Mouse (Mus musculus) hindbrain, embryonic 12.5 days (tissue): ENCODE measurements around the gene Hist2h2aa2. TPM values are rescaled to one million over a fixed set of nuclear protein-coding genes. Genes with fewer than 3 reads are reported as not detected.
"Not testable (repeated sequence)": the region's sequence is repeated elsewhere in the genome, so short reads cannot be mapped to it uniquely, and the experiment has no call there.

Source experiments
- ATAC-seq: fragments of 200-750 bp; cut with Nextera tagmentation; 2 replicates; pipeline ENCODE4 v1.8.0; 2017; ENCODE audit warnings: moderate TSS enrichment; ENCODE audit not compliant: low FRiP score
- H3K27ac ChIP-seq: fragments of 300-500 bp; sonication (generic); 2 replicates; pipeline ENCODE4 v1.5.1; 2016; ENCODE audit warnings: mild to moderate bottlenecking
- H3K27me3 ChIP-seq: fragments of 300-500 bp; sonication (generic); 2 replicates; pipeline ENCODE4 v1.6.1; 2016; ENCODE audit warnings: mild to moderate bottlenecking
- H3K36me3 ChIP-seq: fragments of 300-500 bp; sonication (generic); 2 replicates; pipeline ENCODE4 v1.6.1; 2016; ENCODE audit warnings: mild to moderate bottlenecking
- H3K4me1 ChIP-seq: fragments of 300-500 bp; sonication (generic); 2 replicates; pipeline ENCODE4 v1.6.1; 2016
- H3K4me2 ChIP-seq: fragments of 300-500 bp; sonication (generic); replicated peaks from 2 replicates; pipeline ENCODE4 v1.6.1; 2016; ENCODE audit warnings: mild to moderate bottlenecking
- H3K4me3 ChIP-seq: fragments of 300-500 bp; sonication (generic); 2 replicates; pipeline ENCODE4 v1.5.1; 2016; ENCODE audit warnings: mild to moderate bottlenecking
- H3K9ac ChIP-seq: fragments of 300-500 bp; sonication (generic); 2 replicates; pipeline ENCODE4 v1.6.1; 2016; ENCODE audit warnings: mild to moderate bottlenecking, moderate library complexity
- H3K9me3 ChIP-seq: fragments of 300-500 bp; sonication (generic); replicated peaks from 2 replicates; pipeline ENCODE4 v1.6.1; 2016; ENCODE audit warnings: mild to moderate bottlenecking
- WGBS: fragments of 180-500 bp; shearing (Covaris S2); methylation state at CpG from one replicate; pipeline ENCODE4 v1.1.7; 2016; 5-methylcytosine and 5-hydroxymethylcytosine counted together
- polyA plus RNA-seq: library from polyadenylated mRNA; unstranded; fragments of >200 nt; fragmentation: Nextera tagmentation; extraction: Ambion mirVana; gene quantifications from 2 replicates; pipeline ENCODE4 v1.2.1, GENCODE M21; 2016

The Hist2h2aa2 gene
- polyA plus RNA-seq, 1 experiment from 2014 or later: 72.3 TPM

DNA sequence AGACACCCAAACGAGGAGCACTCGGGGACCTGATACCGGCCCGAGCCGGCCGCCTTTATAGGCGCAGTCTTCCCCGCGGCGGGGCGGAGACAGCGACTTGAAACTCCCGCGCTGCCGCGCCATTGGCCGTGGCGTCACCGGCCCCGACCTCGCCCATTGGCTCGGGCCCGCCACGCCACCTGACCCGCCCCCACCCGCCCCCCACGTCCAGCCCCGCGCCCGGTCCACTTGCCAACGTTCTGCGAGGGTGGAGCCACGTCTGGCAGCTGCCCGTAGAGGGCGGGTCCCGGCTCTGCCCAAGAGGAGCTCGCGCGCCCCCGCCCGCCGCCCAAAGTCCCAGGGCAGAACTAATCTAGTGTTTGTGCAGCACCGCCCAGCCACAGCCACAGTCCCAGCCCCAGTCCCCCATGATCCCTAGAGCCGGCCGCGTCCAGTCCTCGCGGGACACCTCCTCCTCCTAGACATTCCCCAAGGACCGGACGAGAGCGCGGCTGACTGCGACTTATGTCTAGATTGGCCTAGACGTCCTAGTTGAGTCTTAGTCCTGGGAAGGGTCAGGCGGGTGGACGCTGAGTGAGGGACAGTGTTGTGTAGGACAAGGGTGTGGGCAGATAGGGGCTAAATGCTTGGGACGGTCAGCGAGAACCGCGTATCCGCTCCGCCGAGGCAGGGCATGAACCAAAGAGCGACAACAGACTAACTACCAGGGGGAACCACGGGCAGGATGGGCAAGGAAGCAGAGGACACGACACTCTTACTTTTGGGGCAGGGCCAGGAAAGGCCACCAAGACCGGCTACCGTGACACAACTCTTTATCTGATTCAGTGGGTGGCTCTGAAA, 902 bp downstream of the Hist2h2aa2 start, which contains the start of gene Hist2h3c2:
Gene Hist2h3c2, minus strand, starts transcription at position 174 of the 840 bp plus-strand sequence.
- Histone ChIP-seq H3K4me2 (peak within 1 kb of the TSS; percentile 55), H3K9ac (peak within 1 kb of the TSS; percentile 56), H3K27ac (peak within 1 kb of the TSS; percentile 76), H3K4me3 (peak within 1 kb of the TSS; percentile 37), H3K4me1 (peaks cover 17% of the 10 kb centered on the region)
- WGBS: 0% methylated on average over 11 of the region's 68 CpGs
- not testable (repeated sequence) for H3K36me3 ChIP-seq, H3K27me3 ChIP-seq, H3K9me3 ChIP-seq
- peak; percentile 93 for ATAC-seq

DNA sequence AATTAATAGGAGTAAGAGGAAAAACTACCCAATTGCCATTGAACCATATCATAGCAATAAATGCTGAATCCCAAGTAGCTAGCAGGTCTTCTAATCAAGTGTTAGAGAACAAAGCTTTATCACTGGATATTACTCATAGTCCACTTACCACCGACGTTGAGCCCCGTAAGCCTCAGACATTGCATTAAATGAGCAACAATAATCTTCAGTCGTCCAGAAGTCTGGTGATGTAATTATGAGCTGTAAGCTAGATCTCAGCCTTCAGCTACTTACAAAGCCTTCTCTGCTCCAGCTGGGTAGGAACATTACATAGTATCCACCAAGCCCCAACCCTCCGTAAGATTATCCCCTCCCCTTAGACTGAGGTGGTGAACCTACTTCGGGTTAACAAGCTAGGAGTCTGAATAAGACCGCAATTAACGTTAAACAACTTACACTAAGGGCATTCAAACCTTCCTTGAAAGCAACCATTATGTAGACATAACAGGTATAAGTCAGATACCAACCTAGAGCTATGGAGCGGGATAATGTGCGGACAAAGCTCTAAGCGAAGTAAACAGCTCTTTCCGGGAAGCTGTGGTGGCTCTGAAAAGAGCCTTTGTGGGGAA, 2.1 kb downstream of the Hist2h2aa2 start:
- Histone ChIP-seq H3K9ac (peak overlapping the region; percentile 56), H3K27me3 (no peaks in the 10 kb centered on the region), H3K4me3 (peak overlapping the region; percentile 37), H3K4me2 (peak overlapping the region; percentile 55), H3K27ac (peak overlapping the region; percentile 68), H3K36me3 (no peaks in the 10 kb centered on the region), H3K9me3 (no peaks in the 10 kb centered on the region), H3K4me1 (peaks cover 15% of the 10 kb centered on the region)
- WGBS: under 1% methylated on average over 12 of the region's 12 CpGs
- no peak for ATAC-seq

DNA sequence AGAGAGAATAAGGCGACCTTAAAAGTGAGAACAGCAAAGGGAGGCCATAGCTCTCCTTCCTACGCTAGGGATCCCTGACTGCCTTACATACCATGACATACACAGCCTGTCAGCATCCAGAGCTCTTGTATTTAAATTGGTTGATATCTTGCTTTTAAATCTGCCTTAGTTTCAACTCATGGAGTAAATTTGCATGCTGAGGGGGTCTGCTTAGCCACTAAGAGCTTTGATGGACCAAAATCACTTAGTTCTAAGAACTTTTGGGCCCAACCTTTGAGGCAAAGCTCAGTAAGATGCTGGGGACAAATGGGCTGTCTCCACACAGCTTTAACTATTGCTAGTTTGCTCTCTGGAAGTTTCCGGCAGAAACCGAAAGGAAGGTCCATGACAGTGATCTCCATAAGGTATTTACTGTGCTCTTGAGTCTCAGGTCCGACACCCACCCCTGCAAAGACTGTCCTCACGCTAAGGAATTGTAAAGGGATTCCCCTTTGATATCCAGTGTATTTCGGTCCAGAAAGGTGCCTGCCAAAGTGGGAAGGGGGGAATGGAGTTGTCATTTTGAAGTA, 2.7 kb downstream of the Hist2h2aa2 start:
- H3K4me3 ChIP-seq: peak overlapping the region; percentile 37
- no peaks in the 10 kb centered on the region for H3K9me3 ChIP-seq
- H3K36me3 ChIP-seq: no peaks in the 10 kb centered on the region
- peak overlapping the region; percentile 68; the same call in 1 of the 2 replicates for H3K27ac ChIP-seq
- WGBS: 28% methylated on average over 7 of the region's 7 CpGs
- peak overlapping the region; percentile 55 for H3K4me2 ChIP-seq
- H3K27me3 ChIP-seq: no peaks in the 10 kb centered on the region
- no peak for ATAC-seq
- H3K9ac ChIP-seq: peak overlapping the region; percentile 56
- peaks cover 15% of the 10 kb centered on the region for H3K4me1 ChIP-seq

DNA sequence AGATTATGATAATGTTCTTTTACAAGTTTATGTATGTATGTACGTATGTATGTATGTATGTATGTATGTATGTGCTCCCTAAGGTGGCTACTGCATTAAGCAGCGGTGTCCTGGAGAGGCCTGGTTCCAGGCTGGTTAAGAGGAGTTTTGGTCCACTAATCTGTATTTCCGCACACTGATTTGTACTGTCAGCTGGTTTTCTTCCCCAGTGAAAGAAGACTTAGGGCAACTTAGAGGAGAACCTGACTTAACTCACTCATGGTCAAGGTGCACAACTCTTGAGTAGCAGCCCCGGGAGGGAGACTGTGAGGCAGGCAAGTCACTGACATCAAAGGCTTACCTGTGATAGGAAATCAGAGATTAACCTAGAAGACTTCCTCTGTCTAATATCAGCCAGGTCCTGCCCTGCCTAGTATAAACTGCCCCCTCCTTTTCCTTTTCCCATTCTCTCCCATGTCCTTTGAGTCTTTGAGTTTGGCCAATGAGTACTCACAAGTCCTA, 3.2 kb downstream of the Hist2h2aa2 start:
- Histone ChIP-seq H3K27ac (no peak overlapping the region), H3K4me1 (peaks cover 15% of the 10 kb centered on the region), H3K4me3 (peak overlapping the region; percentile 37; the same call in 1 of the 2 replicates), H3K9ac (peak overlapping the region; percentile 56; the same call in 1 of the 2 replicates), H3K4me2 (peak overlapping the region; percentile 55), H3K9me3 (no peaks in the 10 kb centered on the region), H3K27me3 (no peaks in the 10 kb centered on the region), H3K36me3 (no peaks in the 10 kb centered on the region)
- ATAC-seq: no peak
- WGBS: 83% methylated on average over 4 of the region's 4 CpGs

DNA sequence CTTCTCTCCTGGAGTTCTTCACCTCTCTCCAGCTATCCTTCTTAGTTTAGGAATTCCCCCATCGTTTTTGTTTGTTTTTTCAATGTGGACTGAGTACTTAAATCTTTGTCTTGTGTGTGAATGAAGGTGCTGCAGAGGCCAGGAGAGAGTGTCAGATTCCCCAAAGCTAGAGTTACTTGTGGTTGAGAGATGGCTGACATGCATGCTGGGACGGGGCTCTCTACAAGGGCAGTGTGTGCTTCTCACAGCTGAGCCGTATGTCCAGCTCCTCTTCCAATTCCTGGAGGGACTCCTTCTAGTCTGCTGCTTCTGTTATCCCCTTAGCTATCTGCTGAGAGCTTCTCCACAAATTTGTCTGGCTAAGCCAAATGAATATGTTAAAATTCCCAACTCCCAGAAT, 4.2 kb downstream of the Hist2h2aa2 start:
- H3K4me2 ChIP-seq: no peak overlapping the region
- WGBS: 62% methylated on average over 3 of the region's 3 CpGs
- peak overlapping the region; percentile 30; the same call in 1 of the 2 replicates for H3K27ac ChIP-seq
- H3K4me1 ChIP-seq: peaks cover 15% of the 10 kb centered on the region
- H3K9me3 ChIP-seq: no peaks in the 10 kb centered on the region
- H3K4me3 ChIP-seq: no peak overlapping the region
- ATAC-seq: no peak
- no peak overlapping the region for H3K9ac ChIP-seq
- H3K27me3 ChIP-seq: no peaks in the 10 kb centered on the region
- no peaks in the 10 kb centered on the region for H3K36me3 ChIP-seq

DNA sequence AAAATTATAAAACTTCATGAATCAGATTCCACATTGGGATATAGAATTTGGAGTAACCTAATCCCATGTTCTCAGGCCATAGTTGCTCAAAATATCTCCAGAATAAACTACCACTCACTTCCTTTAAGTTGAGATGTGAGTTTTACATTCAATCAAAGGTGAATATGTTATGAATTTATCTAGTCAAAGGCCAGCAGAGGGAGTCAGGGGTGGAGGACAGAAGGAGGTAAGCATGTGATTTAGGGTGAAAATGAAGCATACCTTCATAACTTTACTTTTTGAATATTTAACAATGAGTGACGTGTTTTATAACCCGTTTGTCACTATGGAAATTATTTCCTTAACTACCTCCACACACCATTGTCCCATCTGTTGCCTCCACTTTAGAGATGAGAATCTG, 5.2 kb downstream of the Hist2h2aa2 start:
- Histone ChIP-seq H3K27ac (no peak overlapping the region), H3K4me2 (no peak overlapping the region), H3K9me3 (no peaks in the 10 kb centered on the region), H3K27me3 (no peaks in the 10 kb centered on the region), H3K9ac (no peak overlapping the region), H3K4me1 (peaks cover 15% of the 10 kb centered on the region), H3K4me3 (no peak overlapping the region), H3K36me3 (no peaks in the 10 kb centered on the region)
- ATAC-seq: no peak
- WGBS: 95% methylated on average over 2 of the region's 2 CpGs

DNA sequence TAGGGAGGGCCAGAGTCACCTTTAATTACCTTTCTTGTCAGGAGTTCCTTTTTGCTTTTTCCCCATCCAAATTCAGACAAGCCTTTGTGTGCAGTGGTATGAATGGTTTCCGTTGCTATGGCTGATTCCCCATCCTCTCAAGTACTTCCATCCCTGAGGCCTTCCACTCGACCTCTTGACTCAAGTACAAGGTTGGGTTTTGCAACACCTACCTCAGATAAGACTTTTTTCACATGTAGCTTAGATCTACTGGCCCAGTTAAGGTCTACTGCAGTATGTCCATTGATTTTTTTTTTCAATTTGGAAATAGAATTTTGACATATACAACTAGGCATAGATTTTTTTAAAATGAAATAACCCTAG, 8.3 kb downstream of the Hist2h2aa2 start:
- 72% methylated on average over 2 of the region's 2 CpGs for WGBS
- no peak overlapping the region for H3K9ac ChIP-seq
- no peaks in the 10 kb centered on the region for H3K9me3 ChIP-seq
- H3K27me3 ChIP-seq: no peaks in the 10 kb centered on the region
- no peak overlapping the region for H3K4me2 ChIP-seq
- 0 out of 2 replicates have a peak, but pooled peaks cover 6% of the 10 kb centered on the region for H3K4me1 ChIP-seq
- no peaks in the 10 kb centered on the region for H3K36me3 ChIP-seq
- ATAC-seq: no peak
- H3K4me3 ChIP-seq: no peak overlapping the region
- no peak overlapping the region for H3K27ac ChIP-seq

DNA sequence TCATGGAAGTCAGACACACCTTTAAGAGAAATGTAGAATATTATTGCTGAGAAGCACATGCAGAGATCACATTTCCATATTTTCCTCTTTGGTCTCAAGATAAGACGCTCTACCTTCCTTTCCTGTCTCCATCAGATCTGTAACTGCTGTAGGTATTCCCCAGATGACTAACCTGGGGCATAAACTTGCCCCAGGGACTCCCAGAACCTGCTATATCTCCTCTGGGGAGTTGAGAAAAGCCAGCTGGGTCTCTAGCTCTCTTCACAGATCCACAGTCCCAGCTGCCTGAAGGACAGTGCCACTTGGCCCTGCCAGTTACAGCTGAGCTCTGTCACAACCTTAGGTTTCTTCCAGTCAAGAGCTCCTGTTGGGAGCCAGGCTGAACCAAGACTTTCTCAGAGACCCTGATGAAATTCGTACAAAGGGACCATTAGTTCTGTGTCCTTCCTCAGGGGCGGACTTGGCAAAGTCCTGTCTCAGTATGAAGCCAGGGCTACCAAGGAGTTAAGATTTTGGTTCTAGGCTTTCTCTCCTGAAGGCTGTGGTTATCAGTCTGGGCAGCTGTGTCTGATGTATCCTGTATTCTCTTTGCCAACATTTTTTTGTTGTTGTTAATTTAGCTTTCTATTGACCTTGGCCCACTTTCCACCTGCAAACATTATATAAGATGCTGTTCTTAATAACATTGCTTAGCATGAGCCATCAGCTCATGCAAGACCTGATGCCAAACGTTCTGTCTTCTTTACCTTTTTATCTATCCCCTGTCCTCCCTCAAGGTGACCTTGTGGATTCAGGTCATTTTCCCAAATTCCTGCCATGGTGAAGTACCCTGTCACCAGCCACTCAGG, 8.9 kb downstream of the Hist2h2aa2 start:
- ATAC-seq: no peak
- 73% methylated on average over 4 of the region's 4 CpGs for WGBS

DNA sequence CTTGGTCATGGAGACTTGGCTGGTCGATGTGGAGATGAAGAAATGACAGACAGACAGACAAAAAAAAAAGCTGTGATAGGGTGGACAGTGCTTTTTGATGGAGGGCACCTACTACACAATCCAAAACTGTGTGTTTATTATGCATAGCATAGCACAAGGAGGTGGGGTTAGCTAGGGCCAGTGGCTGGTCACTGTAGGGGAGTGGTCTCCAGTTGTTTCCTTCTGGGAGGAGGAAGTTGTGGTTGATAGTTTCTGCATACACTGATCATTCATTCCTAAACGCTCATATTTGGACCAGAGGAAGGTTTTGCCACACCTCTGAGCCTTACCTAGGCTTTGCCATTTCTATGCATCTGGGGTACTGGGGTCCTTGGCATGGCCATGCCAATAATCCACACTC, 9.7 kb downstream of the Hist2h2aa2 start:
- WGBS: 82% methylated on average over 2 of the region's 2 CpGs
- H3K27me3 ChIP-seq: no peaks in the 10 kb centered on the region
- H3K9me3 ChIP-seq: no peaks in the 10 kb centered on the region
- no peak for ATAC-seq
- H3K36me3 ChIP-seq: no peaks in the 10 kb centered on the region
- 0 out of 2 replicates have a peak, but pooled peaks cover 9% of the 10 kb centered on the region for H3K4me1 ChIP-seq
- no peak overlapping the region for H3K4me3 ChIP-seq
- H3K9ac ChIP-seq: no peak overlapping the region
- no peak overlapping the region for H3K27ac ChIP-seq
- H3K4me2 ChIP-seq: no peak overlapping the region

More for the DNA sequence above, 8.9 kb downstream of the Hist2h2aa2 start:
- no peak overlapping the region for H3K4me3 ChIP-seq
- no peak overlapping the region for H3K27ac ChIP-seq
- no peaks in the 10 kb centered on the region for H3K36me3 ChIP-seq
- H3K4me2 ChIP-seq: no peak overlapping the region
- no peaks in the 10 kb centered on the region for H3K27me3 ChIP-seq
- H3K9me3 ChIP-seq: no peaks in the 10 kb centered on the region
- H3K4me1 ChIP-seq: 0 out of 2 replicates have a peak, but pooled peaks cover 7% of the 10 kb centered on the region
- H3K9ac ChIP-seq: no peak overlapping the region

DNA sequence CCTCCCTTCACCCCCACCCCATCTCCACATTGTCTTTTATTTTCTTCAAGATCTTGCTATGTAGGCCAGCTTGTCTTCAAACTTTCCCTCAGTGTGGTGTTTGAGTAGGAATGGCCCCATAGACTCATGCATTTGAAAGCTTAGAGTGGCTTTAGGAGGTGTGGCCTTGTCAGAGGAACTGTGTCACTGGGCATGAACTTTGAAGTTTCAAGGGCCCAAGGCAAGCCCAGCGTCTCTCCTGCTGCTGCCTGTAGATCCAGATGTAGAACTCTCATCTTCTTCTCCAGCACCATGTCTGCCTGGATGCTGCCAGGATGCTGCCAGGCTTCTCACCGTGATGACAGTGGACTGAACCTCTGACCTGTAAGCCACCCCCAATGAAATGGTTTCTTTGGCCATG, 11.2 kb downstream of the Hist2h2aa2 start:
- Histone ChIP-seq H3K9ac (no peak overlapping the region), H3K4me2 (no peak overlapping the region), H3K4me1 (0 out of 2 replicates have a peak, but pooled peaks cover 11% of the 10 kb centered on the region), H3K4me3 (no peak overlapping the region), H3K27me3 (no peaks in the 10 kb centered on the region), H3K36me3 (no peaks in the 10 kb centered on the region), H3K9me3 (no peaks in the 10 kb centered on the region), H3K27ac (no peak overlapping the region)
- WGBS: 62% methylated on average over 2 of the region's 2 CpGs
- no peak for ATAC-seq

DNA sequence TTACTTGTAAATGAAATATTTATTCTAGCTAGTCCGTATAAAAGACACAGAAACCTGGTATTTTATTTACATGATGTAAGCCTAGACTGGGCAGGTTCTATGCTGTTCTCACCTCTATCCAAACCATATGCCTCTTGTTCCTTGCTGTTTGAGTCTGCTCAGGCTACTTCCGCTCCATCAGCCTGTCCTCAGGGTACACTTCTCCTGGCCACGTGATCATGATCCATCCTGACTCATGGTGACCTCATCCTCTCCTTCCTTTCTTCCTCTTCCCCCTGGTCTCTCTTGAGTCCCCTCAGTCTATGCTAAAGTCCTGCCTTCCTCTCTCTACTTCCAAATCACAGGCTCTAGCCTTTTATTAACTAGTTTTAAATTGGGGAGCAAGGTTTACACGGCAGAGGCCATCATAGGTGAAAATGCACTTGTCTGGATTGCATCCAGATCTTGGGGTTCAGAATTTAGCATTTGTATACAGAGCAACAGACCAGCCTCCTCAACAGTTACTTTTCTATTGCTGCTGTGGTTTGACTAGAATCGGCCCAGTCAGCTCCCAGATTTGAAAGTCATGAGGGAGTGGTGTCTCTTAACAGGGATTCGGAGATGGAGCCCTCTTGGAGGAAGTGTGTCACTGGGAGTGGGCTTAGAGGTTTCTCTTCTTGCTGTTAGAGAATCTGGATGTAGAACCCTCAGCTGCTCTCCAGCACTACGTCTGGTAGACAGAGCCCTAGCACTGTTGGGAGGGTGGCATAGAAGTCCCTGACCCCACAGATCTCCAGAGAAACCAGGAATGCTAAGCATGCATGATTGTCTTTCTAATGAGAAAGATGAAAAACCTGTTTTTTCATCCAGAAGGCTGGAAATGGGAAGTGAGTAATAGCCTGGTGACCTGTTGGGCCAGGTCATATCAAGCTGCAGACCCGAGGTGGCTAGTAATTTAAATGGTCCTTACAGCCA, 13.1 kb downstream of the Hist2h2aa2 start:
- Histone ChIP-seq H3K9ac (no peak overlapping the region), H3K4me2 (no peak overlapping the region), H3K4me1 (peaks cover 17% of the 10 kb centered on the region), H3K27ac (no peak overlapping the region), H3K9me3 (no peaks in the 10 kb centered on the region), H3K36me3 (no peaks in the 10 kb centered on the region), H3K4me3 (no peak overlapping the region), H3K27me3 (no peaks in the 10 kb centered on the region)
- no peak for ATAC-seq
- WGBS: 73% methylated on average over 8 of the region's 8 CpGs
